ENCODE assay signal across 7 mouse cellular contexts in genomic region chr11:29638861-29639260, GRCm38 (mm10). TPM values are rescaled to one million over a fixed set of nuclear protein-coding genes. Genes with fewer than 3 reads are reported as not detected.
A peak's percentile ranks its signal among the peaks of the same experiment; 100 is the strongest.
DNase-seq lines count a peak whose midpoint lies in the region; ATAC-seq and TF ChIP-seq lines count a peak whose summit lies in the region.

No protein-coding gene starts in this region.

- no peak for ATAC-seq in lung, postnatal 0 days
- ATAC-seq in heart, embryonic 16.5 days (replicated peaks; ENCODE audit: extremely low read depth, insufficient read depth, low FRiP score) = no peak
- ATAC-seq in stomach, embryonic 16.5 days (ENCODE audit: insufficient read depth, low FRiP score) = peak; percentile 54; the same call in 1 of the 2 replicates

- H3K27me3 ChIP-seq in lung, postnatal 0 days (replicated peaks; ENCODE audit: insufficient read depth, low read length) = no peaks in the 10 kb centered on the region
- H3K27me3 ChIP-seq in heart, embryonic 16.5 days (ENCODE audit: control insufficient read depth, insufficient read depth, low read length) = no peaks in the 10 kb centered on the region
- no peaks in the 10 kb centered on the region for H3K27me3 ChIP-seq in stomach, embryonic 16.5 days (ENCODE audit: control insufficient read depth, insufficient read depth, low read length)

- TF ChIP-seq EP300 in lung, postnatal 0 days (IDR thresholded peaks at IDR 0.05) = no peak

- no peak overlapping the region for H3K4me2 ChIP-seq in lung, postnatal 0 days (replicated peaks; ENCODE audit: low read depth, low read length)
- peak overlapping the region; percentile 30; the same call in 1 of the 2 replicates for H3K4me2 ChIP-seq in heart, embryonic 16.5 days (ENCODE audit: low read depth, low read length)
- H3K4me2 ChIP-seq in stomach, embryonic 16.5 days (ENCODE audit: low read depth, low read length) = no peak overlapping the region

- no peak for TF ChIP-seq POLR2A in brain, embryonic 14.5 days (IDR thresholded peaks at IDR 0.05; ENCODE audit: borderline replicate concordance, extremely low read depth, insufficient read depth, insufficient read length, poor library complexity, severe bottlenecking)

- 22% methylated on average over 2 of the region's 2 CpGs for WGBS in lung, postnatal 0 days
- 15% methylated on average over 2 of the region's 2 CpGs for WGBS in heart, embryonic 16.5 days
- WGBS in stomach, embryonic 16.5 days = 23% methylated on average over 2 of the region's 2 CpGs

- no peak for TF ChIP-seq CTCF in lung, postnatal 0 days (IDR thresholded peaks at IDR 0.05)
- TF ChIP-seq CTCF in brain, embryonic 14.5 days (IDR thresholded peaks at IDR 0.05; ENCODE audit: borderline replicate concordance, extremely low read depth, insufficient read depth, insufficient read length) = no peak

- no peaks in the 10 kb centered on the region for H3K9me3 ChIP-seq in lung, postnatal 0 days (ENCODE audit: low read length)
- no peaks in the 10 kb centered on the region for H3K9me3 ChIP-seq in heart, embryonic 16.5 days (replicated peaks; ENCODE audit: control insufficient read depth, low read length)
- H3K9me3 ChIP-seq in stomach, embryonic 16.5 days (replicated peaks; ENCODE audit: control insufficient read depth, low read length) = no peaks in the 10 kb centered on the region

- no peaks in the 10 kb centered on the region for H3K36me3 ChIP-seq in lung, postnatal 0 days (ENCODE audit: insufficient read depth, low read length)
- no peaks in the 10 kb centered on the region for H3K36me3 ChIP-seq in heart, embryonic 16.5 days (ENCODE audit: control insufficient read depth, insufficient read depth)
- H3K36me3 ChIP-seq in stomach, embryonic 16.5 days (ENCODE audit: control insufficient read depth, insufficient read depth, low read length) = no peaks in the 10 kb centered on the region

- H3K27ac ChIP-seq in lung, postnatal 0 days (ENCODE audit: low read length) = no peak overlapping the region
- peak overlapping the region; percentile 89 for H3K27ac ChIP-seq in heart, embryonic 16.5 days (ENCODE audit: low read length)
- peak overlapping the region; percentile 65 for H3K27ac ChIP-seq in stomach, embryonic 16.5 days (ENCODE audit: low read length)

- peak; percentile 12 for DNase-seq in lung, postnatal 0 days (ENCODE audit: low spot score)
- no peak for DNase-seq in lung, postnatal 10 days
- DNase-seq in brain, embryonic 14.5 days (ENCODE audit: low read depth) = peak; percentile 26
- DNase-seq in thymus, postnatal 4 days = no peak
- DNase-seq in frontal cortex, postnatal 25 days (ENCODE audit: low spot score in 2 of 2) = no peak

- H3K4me1 ChIP-seq in lung, postnatal 0 days (ENCODE audit: insufficient read depth, low read depth, low read length) = no peaks in the 10 kb centered on the region
- peaks cover 33% of the 10 kb centered on the region for H3K4me1 ChIP-seq in heart, embryonic 16.5 days (ENCODE audit: control insufficient read depth, insufficient read depth, low read length)
- H3K4me1 ChIP-seq in stomach, embryonic 16.5 days (ENCODE audit: control insufficient read depth, insufficient read depth, low read length) = no peaks in the 10 kb centered on the region; the same call in 1 of the 2 replicates

- no peak overlapping the region for H3K4me3 ChIP-seq in lung, postnatal 0 days (ENCODE audit: low read depth, low read length)
- H3K4me3 ChIP-seq in heart, embryonic 16.5 days (ENCODE audit: low read length) = no peak overlapping the region
- no peak overlapping the region for H3K4me3 ChIP-seq in stomach, embryonic 16.5 days (replicated peaks; ENCODE audit: low read length)

- no peak overlapping the region for H3K9ac ChIP-seq in lung, postnatal 0 days (replicated peaks; ENCODE audit: low read depth)
- H3K9ac ChIP-seq in heart, embryonic 16.5 days (ENCODE audit: low read length) = 0 out of 2 replicates have a peak overlapping the region, but pooled peaks have one; percentile 6
- no peak overlapping the region for H3K9ac ChIP-seq in stomach, embryonic 16.5 days (ENCODE audit: low read length)

RNA-seq across cellular contexts. Expression of gene Rtn4, which starts 53.9 kb away (rescaled TPM):
- polyA plus RNA-seq in lung, postnatal 0 days (2015; fragmentation: Nextera tagmentation; extraction: Ambion mirVana) = 57.6 and 67.9 TPM in 2 replicates
- 289 and 295 TPM in 2 replicates for polyA plus RNA-seq in brain, embryonic 14.5 days (2012; rRNA removed)
- polyA plus RNA-seq in heart, embryonic 16.5 days (2015; fragmentation: Nextera tagmentation; extraction: Ambion mirVana) = 55.8 and 59.3 TPM in 2 replicates
- polyA plus RNA-seq in stomach, embryonic 16.5 days (2015; fragmentation: Nextera tagmentation; extraction: Ambion mirVana) = 36.6 and 51.7 TPM in 2 replicates

Comparison
In these comparisons a context has a peak if more than half of its experiments do, and no peak if none do; other contexts are left out.
1. DNase-seq: peak in lung, postnatal 0 days (single experiment) and brain, embryonic 14.5 days (single experiment); none in lung, postnatal 10 days (single experiment), thymus, postnatal 4 days (single experiment) and frontal cortex, postnatal 25 days (0 of 2).